Mouse (Mus musculus): ENCODE measurements around the gene 4930503E14Rik.
"Not testable (repeated sequence)": the region's sequence is repeated elsewhere in the genome, so short reads cannot be mapped to it uniquely, and the experiment has no call there.

Gene 4930503E14Rik

DNA sequence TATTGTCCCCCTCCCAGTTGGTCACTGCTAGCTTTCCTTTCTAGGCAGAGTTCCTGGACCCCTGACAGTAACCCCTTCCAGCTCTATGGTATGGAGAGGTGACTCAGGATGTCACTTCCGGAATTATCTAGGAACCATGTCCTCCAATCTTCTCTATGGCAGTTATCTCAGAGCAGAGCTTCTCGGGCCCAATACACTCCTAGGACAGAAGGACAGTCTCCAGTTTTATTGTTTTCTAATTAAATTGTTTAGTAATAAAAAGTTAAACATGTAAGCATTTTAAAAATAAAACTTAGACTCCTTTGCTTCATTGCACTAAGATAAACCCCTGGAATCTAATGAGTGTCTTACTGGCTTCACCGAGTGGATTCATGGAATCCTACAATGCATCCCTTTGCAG lies at the start of gene 4930503E14Rik:
TSS of gene 4930503E14Rik (minus strand) at position 101 of the 400 bp plus-strand sequence.
- not testable (repeated sequence) for ATAC-seq (ENCODE audit: low TSS enrichment)

GRCm38 (mm10) chr14:44248039-44248438 lies 35.0 kb upstream of the 4930503E14Rik start:
- ATAC-seq (ENCODE audit: low TSS enrichment) = no peak

DNA sequence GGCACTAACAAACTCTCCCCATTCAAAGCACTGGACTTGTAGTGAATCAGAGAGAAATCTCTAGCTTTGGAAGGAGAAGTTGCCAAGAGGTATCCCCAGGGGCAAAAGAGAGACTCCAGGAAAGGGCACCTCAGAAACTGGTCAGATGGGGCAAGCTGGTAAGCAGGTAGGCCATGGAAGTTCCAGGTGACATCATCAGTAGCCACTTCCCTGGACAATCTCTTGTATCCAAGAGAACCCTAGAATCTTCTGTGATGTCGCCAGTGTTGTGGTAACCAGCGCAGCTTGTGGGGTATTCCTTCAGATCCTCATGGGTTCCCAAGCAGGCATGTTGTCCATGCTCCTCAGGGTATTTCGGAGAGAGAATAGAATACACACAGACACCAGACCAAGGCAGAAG lies 15.7 kb downstream of the 4930503E14Rik start, which contains the start of gene Gm8212:
TSS of gene Gm8212 (plus strand) at position 301 of the 400 bp plus-strand sequence.
- not testable (repeated sequence) for ATAC-seq (ENCODE audit: low TSS enrichment)

DNA sequence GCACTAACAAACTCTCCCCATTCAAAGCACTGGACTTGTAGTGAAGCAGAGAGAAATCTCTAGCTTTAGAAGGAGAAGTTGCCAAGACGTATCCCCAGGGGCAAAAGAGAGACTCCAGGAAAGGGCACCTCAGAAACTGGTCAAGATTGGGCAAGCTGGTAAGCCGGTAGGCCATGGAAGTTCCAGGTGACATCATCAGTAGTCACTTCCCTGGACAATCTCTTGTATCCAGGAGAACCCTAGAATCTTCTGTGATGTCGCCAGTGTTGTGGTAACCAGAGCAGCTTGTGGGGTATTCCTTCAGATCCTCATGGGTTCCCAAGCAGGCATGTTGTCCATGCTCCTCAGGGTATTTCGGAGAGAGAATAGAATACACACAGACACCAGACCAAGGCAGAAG lies 89.5 kb downstream of the 4930503E14Rik start, which contains the start of gene Gm3327:
TSS of gene Gm3327 (plus strand) at position 301 of the 400 bp plus-strand sequence.
- not testable (repeated sequence) for ATAC-seq (ENCODE audit: low TSS enrichment)
